Mouse (Mus musculus) fibroblast of lung, adult 2 months (primary cell): Measurements from ENCODE around the gene Olfr97.

ENCODE experiments used
- DNase-seq: peaks from one replicate; pipeline ENCODE4 v3.0.0-alpha.2; 2011; ENCODE audit warnings: low read depth

Gene Olfr97

GRCm38 (mm10) chr17:37194782-37195181, 42.3 kb downstream of the Olfr97 start:
- DNase-seq = peak; percentile 44

GRCm38 (mm10) chr17:37193656-37194055, 43.5 kb downstream of the Olfr97 start, which contains the start of gene Ubd:
Gene Ubd (plus strand): TSS chr17:37193892.
- no peak for DNase-seq

- no peak for DNase-seq
These were observed 44.1 kb downstream of the Olfr97 start for GRCm38 (mm10) chr17:37193032-37193431.

- DNase-seq = no peak
These were observed 46.4 kb downstream of the Olfr97 start for GRCm38 (mm10) chr17:37190711-37191110.

GRCm38 (mm10) chr17:37185474-37185873, 51.7 kb downstream of the Olfr97 start:
- no peak for DNase-seq
